Comparison of ENCODE assay signal across 23 mouse cellular contexts in the genomic region with DNA sequence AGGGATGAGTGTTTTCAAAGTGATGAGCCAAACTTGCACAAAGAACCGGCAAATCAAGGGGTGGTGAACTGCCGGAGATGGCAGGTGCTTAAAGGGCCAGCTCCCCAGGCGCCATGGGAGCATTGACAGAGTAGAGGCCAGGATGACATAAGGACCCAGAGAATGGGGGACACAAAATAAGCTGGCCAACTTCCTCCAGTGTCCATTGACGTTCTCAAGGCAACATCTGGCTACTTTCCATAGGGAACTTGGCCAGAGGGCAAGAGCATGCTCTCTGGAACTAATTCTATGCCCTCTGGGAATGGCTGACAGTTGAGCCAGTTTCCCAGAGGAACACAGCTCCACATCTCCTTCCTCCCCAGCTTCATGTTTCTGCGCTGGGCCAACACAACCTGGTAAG. TPM values are rescaled to one million over a fixed set of nuclear protein-coding genes. Genes with fewer than 3 reads are reported as not detected.
A peak's percentile ranks its signal among the peaks of the same experiment; 100 is the strongest.
DNase-seq lines count a peak whose midpoint lies in the region; TF ChIP-seq lines count a peak whose summit lies in the region.
"Had no signal": no experiment of that assay in that cellular context is flagged by ENCODE, and none has a peak within 500 bp of the region (broad histone marks: within the 10 kb centered on the region; RNA-seq: fewer than 3 reads in every experiment).

No protein-coding gene starts in this region.

- H3K4me3 ChIP-seq in gastrocnemius, adult 2 months: no peak overlapping the region
- H3K4me3 ChIP-seq: embryonic facial prominence, embryonic 10.5 days; forebrain, embryonic 12.5 days; heart, adult 2 months had no signal

- no peak for TF ChIP-seq CTCF in gastrocnemius, adult 2 months (IDR thresholded peaks at IDR 0.05)

- DNase-seq in gastrocnemius, adult 2 months: peak; percentile 26
- no peak for DNase-seq in gastrocnemius, postnatal 4 days (ENCODE audit: low spot score in 2 of 2)
- peak; percentile 9 for DNase-seq in kidney, adult 18-20 months
- DNase-seq in kidney, adult 11 months: no peak
- DNase-seq in MN1 (ENCODE audit: low spot score): peak; percentile 24
- peak; percentile 52 to 54 for DNase-seq in heart, postnatal 10 days
- DNase-seq in left cerebral cortex, postnatal 25 days (ENCODE audit: low spot score in 2 of 2): no peak
- DNase-seq: B cell, adult 2 months; cerebellum, adult 11 months; cerebellum, postnatal 36 days; left cerebral cortex, postnatal 4 days; liver; lung, adult 18-20 months; lung, postnatal 36 days; right cerebral cortex, adult 18-20 months had no signal

- H3K27ac ChIP-seq in gastrocnemius, adult 2 months: no peak overlapping the region
- H3K27ac ChIP-seq: embryonic facial prominence, embryonic 10.5 days; forebrain, embryonic 12.5 days; heart, adult 2 months; kidney, postnatal 0 days; stomach, postnatal 0 days had no signal

- intact Hi-C loops in gastrocnemius, adult 2 months (cut with DNase I): loop anchor here (10.0 kb wide), 1 partner anchor 203 kb away; no protein-coding TSS in a partner anchor
- intact Hi-C loops in heart, postnatal 10 days (cut with DNase I): no loop called here
- intact Hi-C loops in left cerebral cortex, postnatal 25 days (cut with DNase I): no loop called here

RNA-seq across cellular contexts. Expression of a gene that starts 3.0 kb away (rescaled TPM):
- total RNA-seq in gastrocnemius, adult 2 months (2021): 10 to 100 TPM; 14.4 to 18.2 TPM
- total RNA-seq in gastrocnemius, postnatal 4 days (2021): 10 to 100 TPM; 41.2 to 42.3 TPM
- 10 to 100 TPM; 41.6 to 46.4 TPM for total RNA-seq in heart, postnatal 10 days (2021)
- 10 to 100 TPM; 54.9 to 58.7 TPM for total RNA-seq in left cerebral cortex, postnatal 25 days (2021)

RNA-seq across cellular contexts. Expression of a gene that starts 7.2 kb away (rescaled TPM):
- total RNA-seq in gastrocnemius, adult 2 months (2021): 1,000 to 10,000 TPM; 1,178 to 1,786 TPM
- 100 to 1,000 TPM; 830 to 870 TPM for total RNA-seq in gastrocnemius, postnatal 4 days (2021)
- 1,000 to 10,000 TPM; 2,962 to 2,967 TPM for total RNA-seq in heart, postnatal 10 days (2021)
- 100 to 1,000 TPM; 435 to 483 TPM for total RNA-seq in left cerebral cortex, postnatal 25 days (2021)

RNA-seq across cellular contexts. Expression of a gene that starts 33.5 kb away (rescaled TPM):
- total RNA-seq in gastrocnemius, adult 2 months (2021): 10 to 100 TPM; 31.6 to 34.6 TPM
- total RNA-seq in gastrocnemius, postnatal 4 days (2021): 10 to 100 TPM; 38.6 to 41.5 TPM
- total RNA-seq in heart, postnatal 10 days (2021): 10 to 100 TPM; 54.3 to 56.9 TPM
- 10 to 100 TPM; 95.0 to 97.4 TPM for total RNA-seq in left cerebral cortex, postnatal 25 days (2021)

RNA-seq across cellular contexts. Expression of a gene that starts 43.5 kb away (rescaled TPM):
- not detected for total RNA-seq in gastrocnemius, adult 2 months (2021)
- not detected for total RNA-seq in gastrocnemius, postnatal 4 days (2021)
- not detected for total RNA-seq in heart, postnatal 10 days (2021)
- not detected for total RNA-seq in left cerebral cortex, postnatal 25 days (2021)
- total RNA-seq: adrenal gland, adult 18-20 months; gastrocnemius, adult 8-10 months; heart, adult 2 months; left cerebral cortex, adult 18-20 months; left cerebral cortex, postnatal 4 days had no signal

RNA-seq across cellular contexts. Expression of a gene that starts 43.9 kb away (rescaled TPM):
- total RNA-seq in gastrocnemius, adult 2 months (2021): not detected
- total RNA-seq in gastrocnemius, postnatal 4 days (2021): not detected
- not detected for total RNA-seq in heart, postnatal 10 days (2021)
- not detected for total RNA-seq in left cerebral cortex, postnatal 25 days (2021)
- total RNA-seq: adrenal gland, adult 18-20 months; gastrocnemius, adult 8-10 months; heart, adult 2 months; left cerebral cortex, adult 18-20 months; left cerebral cortex, postnatal 4 days had no signal

Comparison
In these comparisons a context has a peak if more than half of its experiments do, and no peak if none do; other contexts are left out.
1. DNase-seq: peak in gastrocnemius, adult 2 months (single experiment), kidney, adult 18-20 months (single experiment), MN1 (single experiment) and heart, postnatal 10 days (2 of 2); none in gastrocnemius, postnatal 4 days (0 of 2), kidney, adult 11 months (single experiment) and left cerebral cortex, postnatal 25 days (0 of 2).